8 mouse cellular contexts compared by ENCODE assay signal in the genomic region with DNA sequence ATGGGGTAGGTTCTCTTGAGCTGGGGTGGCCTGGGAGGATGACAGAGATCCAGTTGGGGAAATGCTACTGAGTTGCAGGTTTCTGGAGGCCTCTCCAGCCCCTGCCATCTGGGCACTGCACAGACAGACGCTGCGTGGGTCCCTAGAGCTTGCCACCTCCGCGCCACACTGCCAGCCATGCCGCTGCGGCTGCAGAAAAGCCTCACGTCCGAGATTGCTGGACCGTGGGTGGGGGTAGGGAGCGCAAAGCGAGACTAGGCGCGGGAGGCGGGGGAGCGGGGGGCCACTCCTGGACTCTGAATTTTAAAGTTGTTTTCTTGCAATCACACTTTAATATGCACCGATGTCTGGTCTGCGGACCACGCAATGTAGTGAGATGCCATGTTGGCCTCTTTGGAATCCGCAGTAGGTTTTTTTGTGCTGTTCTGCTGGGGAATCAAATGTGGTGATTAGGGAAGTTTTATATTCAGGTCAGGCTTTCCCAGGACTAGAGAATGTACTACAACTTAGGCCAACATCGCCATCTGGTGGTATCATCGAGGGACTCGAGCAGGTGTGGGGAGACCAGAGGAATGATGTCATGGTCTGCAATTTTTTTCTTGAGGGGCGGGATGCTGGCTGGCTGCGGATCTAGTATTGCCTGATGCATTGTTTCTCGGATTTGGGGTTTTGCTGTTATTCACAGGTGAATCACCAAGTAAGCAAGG. TPM values are rescaled to one million over a fixed set of nuclear protein-coding genes. Genes with fewer than 3 reads are reported as not detected.
DNase-seq lines count a peak whose midpoint lies in the region; ATAC-seq and TF ChIP-seq lines count a peak whose summit lies in the region.

No protein-coding gene starts in this region.

- H3K9ac ChIP-seq in forebrain, postnatal 0 days, result peak overlapping the region; percentile 32; the same call in 1 of the 2 replicates
- H3K9ac ChIP-seq in neural tube, embryonic 14.5 days (replicated peaks; ENCODE audit: low read depth, low read length), result peak overlapping the region; percentile 55

- peak overlapping the region; percentile 64 for H3K4me2 ChIP-seq in forebrain, postnatal 0 days (ENCODE audit: low read depth)
- peak overlapping the region; percentile 59 for H3K4me2 ChIP-seq in neural tube, embryonic 14.5 days (ENCODE audit: low read depth, low read length)

- H3K4me3 ChIP-seq in forebrain, postnatal 0 days (ENCODE audit: low read depth, low read length), result peak overlapping the region; percentile 30
- peak overlapping the region; percentile 29 for H3K4me3 ChIP-seq in neural tube, embryonic 14.5 days (ENCODE audit: low read depth, low read length)
- no peak overlapping the region for H3K4me3 ChIP-seq in testis, adult 2 months (ENCODE audit: control insufficient read depth, low read depth, low read length)

- 0 out of 2 replicates have a peak, but pooled peaks cover 5% of the 10 kb centered on the region for H3K4me1 ChIP-seq in forebrain, postnatal 0 days (ENCODE audit: insufficient read depth)
- H3K4me1 ChIP-seq in neural tube, embryonic 14.5 days (ENCODE audit: control insufficient read depth, insufficient read depth, low read length), result peaks cover 10% of the 10 kb centered on the region; the same call in 1 of the 2 replicates
- H3K4me1 ChIP-seq in testis, adult 2 months (ENCODE audit: control insufficient read depth, insufficient read depth, low read length), result peaks cover 5% of the 10 kb centered on the region

- DNase-seq in ES-CJ7 (ENCODE audit: low read depth, low spot score), result peak; percentile 92
- peak; percentile 85 for DNase-seq in cerebellum, adult 11 months
- peak; percentile 97 for DNase-seq in forebrain, postnatal 0 days
- DNase-seq in heart, postnatal 36 days, result peak; percentile 84 to 89
- DNase-seq in layer of hippocampus, adult 18-20 months (ENCODE audit: low spot score in 2 of 2), result peak; percentile 89 to 97
- peak; percentile 87 to 91 for DNase-seq in lung, adult 18-20 months

- intact Hi-C loops in heart, postnatal 36 days (cut with DNase I), result loop anchor here (1.0 to 5.0 kb wide), 5 partner anchors 520 to 1293 kb away; no protein-coding TSS in a partner anchor

- peak; percentile 94 for TF ChIP-seq CTCF in forebrain, postnatal 0 days (IDR thresholded peaks at IDR 0.05; ENCODE audit: low read depth)
- TF ChIP-seq CTCF in testis, adult 2 months (IDR thresholded peaks at IDR 0.05; ENCODE audit: control insufficient read depth, insufficient read depth, insufficient replicate concordance, low read depth, low read length), result peak; percentile 47; the same call in 1 of the 2 replicates

- H3K27me3 ChIP-seq in forebrain, postnatal 0 days (ENCODE audit: insufficient read depth, low read length), result no peaks in the 10 kb centered on the region
- no peaks in the 10 kb centered on the region for H3K27me3 ChIP-seq in neural tube, embryonic 14.5 days (ENCODE audit: control insufficient read depth, insufficient read depth, low read length)
- H3K27me3 ChIP-seq in testis, adult 2 months (ENCODE audit: control insufficient read depth, insufficient read depth, low read length), result no peaks in the 10 kb centered on the region

- H3K9me3 ChIP-seq in forebrain, postnatal 0 days (ENCODE audit: low read length), result no peaks in the 10 kb centered on the region
- H3K9me3 ChIP-seq in neural tube, embryonic 14.5 days (ENCODE audit: control insufficient read depth, low read length), result no peaks in the 10 kb centered on the region

- TF ChIP-seq POLR2A in testis, adult 2 months (IDR thresholded peaks at IDR 0.05; ENCODE audit: control insufficient read depth, low read depth, low read length), result no peak

- WGBS in forebrain, postnatal 0 days, result under 1% methylated on average over 25 of the region's 25 CpGs
- WGBS in neural tube, embryonic 14.5 days, result 1% methylated on average over 25 of the region's 25 CpGs

- no peaks in the 10 kb centered on the region for H3K36me3 ChIP-seq in forebrain, postnatal 0 days (ENCODE audit: insufficient read depth)
- no peaks in the 10 kb centered on the region for H3K36me3 ChIP-seq in neural tube, embryonic 14.5 days (ENCODE audit: control insufficient read depth, insufficient read depth, low read length)
- no peaks in the 10 kb centered on the region for H3K36me3 ChIP-seq in testis, adult 2 months (ENCODE audit: control insufficient read depth, insufficient read depth, low read length)

- peak; percentile 97 for ATAC-seq in forebrain, postnatal 0 days
- ATAC-seq in neural tube, embryonic 14.5 days (ENCODE audit: low read depth), result peak; percentile 98

- peak overlapping the region; percentile 60; the same call in 1 of the 2 replicates for H3K27ac ChIP-seq in forebrain, postnatal 0 days (ENCODE audit: low read depth, low read length)
- H3K27ac ChIP-seq in neural tube, embryonic 14.5 days (ENCODE audit: low read depth, low read length), result peak overlapping the region; percentile 84
- no peak overlapping the region for H3K27ac ChIP-seq in testis, adult 2 months (ENCODE audit: control insufficient read depth, insufficient read depth, low read depth, low read length)

RNA-seq across cellular contexts. Expression of gene Ly86, which starts 32.6 kb away (rescaled TPM):
- 3.1 and 5.2 TPM in 2 replicates for total RNA-seq in forebrain, postnatal 0 days (2014; rRNA removed)
- 11.3 and 11.6 TPM in 2 replicates for polyA plus RNA-seq in forebrain, postnatal 0 days (2015; fragmentation: Nextera tagmentation; extraction: Ambion mirVana)
- 1 to 10 TPM; 2.9 to 3.9 TPM for total RNA-seq in heart, postnatal 36 days (2021)
- 10 to 100 TPM in 1 of 2 experiments, 1 to 10 TPM in 1; 9.7 to 11.1 TPM for total RNA-seq in layer of hippocampus, adult 18-20 months (2021)
- polyA plus RNA-seq in neural tube, embryonic 14.5 days (2014; fragmentation: Nextera tagmentation; extraction: Ambion mirVana), result 5.1 and 12.3 TPM in 2 replicates
- polyA plus RNA-seq in testis, adult 2 months (2012; rRNA removed), result 0.48 and 0.75 TPM in 2 replicates
